Mouse (Mus musculus) myocyte (in vitro differentiated cells): ENCODE measurements around the gene Tex13c1. TPM values are rescaled to one million over a fixed set of nuclear protein-coding genes. Genes with fewer than 3 reads are reported as not detected.

Experiments
- H3K27me3 ChIP-seq: one replicate; pipeline ENCODE4 v1.6.1; 2011; ENCODE audit not compliant: control insufficient read depth, insufficient read depth, insufficient read length
- H3K36me3 ChIP-seq: one replicate; pipeline ENCODE4 v1.6.1; 2011; ENCODE audit not compliant: control insufficient read depth, insufficient read depth
- H3K4me2 ChIP-seq: one replicate; pipeline ENCODE4 v1.6.1; 2011; ENCODE audit warnings: low read depth, control low read depth
- H3K4me3 ChIP-seq: one replicate; pipeline ENCODE4 v1.5.1; 2011; ENCODE audit warnings: mild to moderate bottlenecking, control low read depth, moderate library complexity
- H3K79me2 ChIP-seq: one replicate; pipeline ENCODE4 v1.6.1; 2011; ENCODE audit not compliant: control insufficient read depth, insufficient read depth
- H3ac ChIP-seq: one replicate; pipeline ENCODE4 v1.6.1; 2011; ENCODE audit not compliant: control insufficient read depth, insufficient read length
- CEBPB ChIP-seq: IDR thresholded peaks from 2 replicates; pipeline ENCODE4 v1.6.1; 2011; ENCODE audit warnings: mild to moderate bottlenecking, moderate library complexity; ENCODE audit not compliant: poor library complexity, insufficient read depth, severe bottlenecking
- E2F4 ChIP-seq: IDR thresholded peaks from one replicate; pipeline ENCODE4 v1.6.1; 2011; ENCODE audit warnings: mild to moderate bottlenecking, control low read depth, moderate library complexity; ENCODE audit not compliant: insufficient read depth
- MAX ChIP-seq: IDR thresholded peaks from one replicate; pipeline ENCODE4 v1.6.1; 2011; ENCODE audit warnings: low read depth, mild to moderate bottlenecking, control low read depth
- MYOD1 ChIP-seq, 3 experiments: IDR thresholded peaks; one replicate each; pipeline ENCODE4 v1.6.1; 2011; ENCODE audit warnings: control low read depth in 2 of 3, low read depth in 2 of 3, mild to moderate bottlenecking in 2 of 3, moderate library complexity in 1 of 3; ENCODE audit not compliant: insufficient read length in 2 of 3, control insufficient read depth in 1 of 3
- MYOG ChIP-seq, 3 experiments: IDR thresholded peaks; one replicate each; pipeline ENCODE4 v1.6.1; 2011; ENCODE audit warnings: control low read depth in 2 of 3, low read depth in 2 of 3, mild to moderate bottlenecking in 2 of 3; ENCODE audit not compliant: insufficient read length in 2 of 3, control insufficient read depth in 1 of 3, insufficient read depth in 1 of 3
- POLR2A ChIP-seq: IDR thresholded peaks from one replicate; pipeline ENCODE4 v1.6.1; 2011; ENCODE audit warnings: low read depth, mild to moderate bottlenecking, control low read depth, moderate library complexity; ENCODE audit not compliant: insufficient read length
- POLR2AphosphoS2 ChIP-seq: IDR thresholded peaks from one replicate; pipeline ENCODE4 v1.6.1; 2011; ENCODE audit warnings: low read depth, control low read depth; ENCODE audit not compliant: insufficient read length
- REST ChIP-seq: IDR thresholded peaks from one replicate; pipeline ENCODE4 v1.6.1; 2011; ENCODE audit warnings: mild to moderate bottlenecking, control low read depth, moderate library complexity; ENCODE audit not compliant: insufficient read depth, insufficient read length
- SRF ChIP-seq: IDR thresholded peaks from one replicate; pipeline ENCODE4 v1.6.1; 2011; ENCODE audit warnings: low read depth; ENCODE audit not compliant: control insufficient read depth, insufficient read length
- TCF12 ChIP-seq: IDR thresholded peaks from one replicate; pipeline ENCODE4 v1.6.1; 2011; ENCODE audit warnings: mild to moderate bottlenecking, control low read depth; ENCODE audit not compliant: poor library complexity, insufficient read depth, severe bottlenecking
- TCF3 ChIP-seq: IDR thresholded peaks from one replicate; pipeline ENCODE4 v1.6.1; 2011; ENCODE audit warnings: low read depth, control low read depth; ENCODE audit not compliant: insufficient read length
- USF1 ChIP-seq: IDR thresholded peaks from one replicate; pipeline ENCODE4 v1.6.1; 2011; ENCODE audit warnings: low read depth, mild to moderate bottlenecking, control low read depth, moderate library complexity
- polyA plus RNA-seq: library from polyadenylated mRNA; unstranded; fragments of >200 nt; fragmentation: generic; extraction: Trizol; gene quantifications from one replicate; pipeline ENCODE4 v1.2.1, GENCODE M21; 2012; ENCODE audit warnings: missing spikeins

The Tex13c1 gene
- not detected for polyA plus RNA-seq

- Histone ChIP-seq H3K4me2 (no peak within 1 kb of the TSS), H3K79me2 (no peaks in the 10 kb centered on the region), H3K4me3 (no peak within 1 kb of the TSS), H3K27me3 (no peaks in the 10 kb centered on the region), H3ac (no peak within 1 kb of the TSS), H3K36me3 (no peaks in the 10 kb centered on the region)
- TF ChIP-seq USF1 (no peak), TCF12 (no peak), POLR2AphosphoS2 (no peak), E2F4 (no peak), REST (no peak), CEBPB (no peak), SRF (no peak), MYOD1 (IDR thresholded peaks at IDR 0.05; ENCODE audit: control insufficient read depth in 1 of 3, insufficient read length in 2 of 3, low read depth in 2 of 3) (no peak), POLR2A (no peak), MYOG (IDR thresholded peaks at IDR 0.05; ENCODE audit: control insufficient read depth in 1 of 3, insufficient read depth in 1 of 3, insufficient read length in 2 of 3, low read depth in 2 of 3) (no peak), MAX (no peak), TCF3 (no peak)
Measured at GRCm38 (mm10) chrX:43590860-43591259, at the start of gene Tex13c1. Gene Tex13c1 (plus strand): TSS chrX:43591160.

Other genes starting within 250 kb of the Tex13c1 start
- gene Tenm1, start 162.0 kb upstream of the Tex13c1 start, polyA plus RNA-seq = not detected